Mouse (Mus musculus) kidney, adult 2 months (tissue): Measurements from ENCODE around the gene Gpr152. TPM values are rescaled to one million over a fixed set of nuclear protein-coding genes. Genes with fewer than 3 reads are reported as not detected.

ENCODE experiments used
- DNase-seq: peaks from one replicate; pipeline ENCODE4 v3.0.0; 2021
- H3K27ac ChIP-seq: fragments of 200-500 bp; 2 replicates; pipeline ENCODE4 v1.5.1; 2012; ENCODE audit warnings: low read depth, low read length, control low read depth, inconsistent platforms; ENCODE audit not compliant: insufficient read depth
- H3K27me3 ChIP-seq: fragments of 200-500 bp; replicated peaks from 2 replicates; pipeline ENCODE4 v1.6.1; 2012; ENCODE audit warnings: mild to moderate bottlenecking, moderate library complexity, low read length, inconsistent platforms; ENCODE audit not compliant: control insufficient read depth, insufficient read depth
- H3K36me3 ChIP-seq: fragments of 200-500 bp; 2 replicates; pipeline ENCODE4 v1.6.1; 2012; ENCODE audit warnings: mild to moderate bottlenecking, moderate library complexity, low read length, inconsistent platforms; ENCODE audit not compliant: control insufficient read depth, insufficient read depth
- H3K4me1 ChIP-seq: fragments of 200-500 bp; 2 replicates; pipeline ENCODE4 v1.6.1; 2011; ENCODE audit warnings: low read length; ENCODE audit not compliant: control insufficient read depth, insufficient read depth
- H3K4me3 ChIP-seq: fragments of 200-500 bp; 2 replicates; pipeline ENCODE4 v1.5.1; 2011; ENCODE audit warnings: mild to moderate bottlenecking, low read depth, low read length, control low read depth; ENCODE audit not compliant: insufficient read depth
- CTCF ChIP-seq: fragments of 200-500 bp; conservative IDR thresholded peaks from 2 replicates; pipeline ENCODE4 v1.5.1; 2011; ENCODE audit warnings: low read depth, mild to moderate bottlenecking, control low read depth, low read length, moderate library complexity, mixed read lengths; ENCODE audit not compliant: insufficient read depth, insufficient read length
- POLR2A ChIP-seq: fragments of 200-500 bp; IDR thresholded peaks from one replicate; pipeline ENCODE4 v1.6.1; 2011; ENCODE audit warnings: low read depth, low read length, control low read depth
- WGBS: fragments of 180-500 bp; shearing (Covaris S2); methylation state at CpG from one replicate; pipeline ENCODE4 v1.1.7; 2018; 5-methylcytosine and 5-hydroxymethylcytosine counted together
- polyA plus RNA-seq: library from polyadenylated mRNA; depleted of rRNA; stranded (reverse); fragments of >200 nt; gene quantifications from 2 replicates; pipeline ENCODE4 v1.2.3, GENCODE M21; 2012

Gpr152 gene
- polyA plus RNA-seq, 1 experiment, result 0.05 TPM

DNA sequence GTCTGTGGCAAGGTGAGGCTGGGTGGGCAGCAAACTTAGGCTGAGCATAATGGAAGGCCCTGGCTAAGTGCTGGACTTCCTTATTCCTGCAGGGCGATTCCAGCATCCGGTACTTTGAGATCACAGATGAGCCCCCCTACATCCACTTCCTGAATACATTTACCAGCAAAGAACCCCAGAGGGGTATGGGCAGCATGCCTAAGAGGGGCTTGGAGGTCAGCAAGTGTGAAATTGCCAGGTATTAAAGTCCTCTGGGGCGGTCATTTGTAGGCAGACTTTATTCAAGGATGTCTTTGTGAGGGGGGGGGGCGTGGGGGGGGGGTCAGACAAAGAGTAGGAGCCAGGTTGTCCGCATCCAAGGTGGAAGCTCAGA lies 11.9 kb downstream of the Gpr152 start:
- Histone ChIP-seq H3K27ac (no peak overlapping the region), H3K4me3 (no peak overlapping the region), H3K27me3 (no peaks in the 10 kb centered on the region), H3K4me1 (peaks cover 15% of the 10 kb centered on the region), H3K36me3 (no peaks in the 10 kb centered on the region)
- no peak for TF ChIP-seq CTCF
- TF ChIP-seq POLR2A, result no peak
- WGBS, result 75% methylated on average over 5 of the region's 5 CpGs
- DNase-seq, result no peak

DNA sequence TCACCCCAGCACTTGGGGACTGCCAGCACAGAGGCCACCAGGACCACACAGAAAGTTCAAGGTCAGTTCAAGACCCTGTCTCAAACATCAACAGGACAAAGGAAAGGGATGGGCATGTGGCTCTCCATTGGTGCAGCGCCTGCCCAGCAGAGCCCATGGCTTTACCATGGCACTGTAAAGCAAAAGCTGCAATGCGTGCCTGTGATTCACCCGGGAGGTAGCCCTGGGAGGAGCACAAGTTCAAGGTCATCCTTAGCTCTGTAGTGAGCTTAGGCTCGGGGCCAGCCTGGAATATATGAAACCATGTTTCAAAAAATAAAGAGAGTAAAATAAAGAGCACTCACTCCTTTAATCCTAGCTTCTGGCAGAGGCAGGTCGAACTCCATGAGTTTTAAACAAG lies 12.3 kb downstream of the Gpr152 start:
- no peaks in the 10 kb centered on the region for H3K27me3 ChIP-seq
- no peaks in the 10 kb centered on the region for H3K36me3 ChIP-seq
- peaks cover 15% of the 10 kb centered on the region for H3K4me1 ChIP-seq
- no peak for TF ChIP-seq POLR2A
- TF ChIP-seq CTCF, result no peak
- H3K4me3 ChIP-seq, result no peak overlapping the region
- no peak overlapping the region for H3K27ac ChIP-seq
- WGBS, result 82% methylated on average over 5 of the region's 5 CpGs
- no peak for DNase-seq

GRCm38 (mm10) chr19:4152445-4153231 lies 13.1 kb downstream of the Gpr152 start:
- 84% methylated on average over 8 of the region's 8 CpGs for WGBS
- Histone ChIP-seq H3K36me3 (no peaks in the 10 kb centered on the region), H3K27ac (no peak overlapping the region), H3K4me1 (peaks cover 15% of the 10 kb centered on the region), H3K27me3 (no peaks in the 10 kb centered on the region), H3K4me3 (no peak overlapping the region)
- DNase-seq, result no peak
- TF ChIP-seq POLR2A (no peak), CTCF (no peak)

GRCm38 (mm10) chr19:4153232-4153654 lies 13.7 kb downstream of the Gpr152 start, which contains the start of gene Ptprcap:
Ptprcap (plus strand) TSS chr19:4153604.
- no peak within 1 kb of the TSS for H3K4me3 ChIP-seq
- 71% methylated on average over 11 of the region's 11 CpGs for WGBS
- TF ChIP-seq CTCF, result no peak
- no peaks in the 10 kb centered on the region for H3K27me3 ChIP-seq
- no peak within 1 kb of the TSS for H3K27ac ChIP-seq
- peaks cover 10% of the 10 kb centered on the region for H3K4me1 ChIP-seq
- no peaks in the 10 kb centered on the region for H3K36me3 ChIP-seq
- DNase-seq, result no peak

DNA sequence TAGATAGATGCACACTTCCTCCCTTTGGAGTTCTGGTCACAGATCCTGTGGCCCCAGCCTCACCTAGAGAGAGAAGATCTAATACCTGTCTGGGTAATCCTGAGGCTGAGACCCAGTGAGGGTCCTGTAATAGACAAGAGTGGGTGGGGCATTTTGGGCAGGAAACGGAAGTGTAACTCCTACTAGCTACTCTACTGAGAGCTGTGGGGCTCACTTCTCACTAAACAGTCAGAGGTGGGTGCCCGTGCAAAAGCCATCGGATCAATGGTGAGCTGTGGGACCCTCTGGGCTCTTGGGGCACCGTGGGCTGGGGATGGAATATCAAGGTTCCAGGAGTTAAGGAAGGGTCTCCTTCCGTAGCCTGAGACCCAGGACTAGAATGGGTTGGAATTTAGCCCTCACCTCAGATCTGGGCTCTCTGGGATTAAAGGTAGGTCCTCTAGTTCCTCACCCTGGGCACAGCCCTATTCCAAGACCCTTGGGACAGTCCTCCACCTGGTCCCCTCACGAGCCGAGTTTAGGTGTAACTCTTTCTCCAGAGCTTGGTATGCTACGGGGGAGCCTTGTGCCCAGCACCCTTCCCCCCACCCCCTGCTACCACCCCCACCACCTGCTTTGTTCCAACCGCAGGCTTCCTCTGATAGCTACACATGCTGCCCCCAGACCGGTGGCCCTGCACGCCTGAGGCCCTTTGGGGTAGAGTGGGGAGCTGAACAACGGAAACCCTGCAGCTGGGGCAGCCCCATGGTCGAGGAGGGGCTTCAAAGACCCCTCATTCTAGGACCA lies 15.0 kb downstream of the Gpr152 start:
- no peak overlapping the region for H3K27ac ChIP-seq
- WGBS, result 80% methylated on average over 13 of the region's 13 CpGs
- H3K4me1 ChIP-seq, result peaks cover 3% of the 10 kb centered on the region
- H3K36me3 ChIP-seq, result no peaks in the 10 kb centered on the region
- TF ChIP-seq POLR2A (no peak), CTCF (no peak)
- H3K27me3 ChIP-seq, result no peaks in the 10 kb centered on the region
- DNase-seq, result no peak
- H3K4me3 ChIP-seq, result no peak overlapping the region

GRCm38 (mm10) chr19:4155223-4156072 lies 15.9 kb downstream of the Gpr152 start:
- Histone ChIP-seq H3K4me1 (no peaks in the 10 kb centered on the region), H3K4me3 (no peak overlapping the region), H3K27me3 (no peaks in the 10 kb centered on the region), H3K27ac (no peak overlapping the region), H3K36me3 (no peaks in the 10 kb centered on the region)
- 52% methylated on average over 6 of the region's 6 CpGs for WGBS
- no peak for TF ChIP-seq CTCF
- no peak for TF ChIP-seq POLR2A
- DNase-seq, result no peak

DNA sequence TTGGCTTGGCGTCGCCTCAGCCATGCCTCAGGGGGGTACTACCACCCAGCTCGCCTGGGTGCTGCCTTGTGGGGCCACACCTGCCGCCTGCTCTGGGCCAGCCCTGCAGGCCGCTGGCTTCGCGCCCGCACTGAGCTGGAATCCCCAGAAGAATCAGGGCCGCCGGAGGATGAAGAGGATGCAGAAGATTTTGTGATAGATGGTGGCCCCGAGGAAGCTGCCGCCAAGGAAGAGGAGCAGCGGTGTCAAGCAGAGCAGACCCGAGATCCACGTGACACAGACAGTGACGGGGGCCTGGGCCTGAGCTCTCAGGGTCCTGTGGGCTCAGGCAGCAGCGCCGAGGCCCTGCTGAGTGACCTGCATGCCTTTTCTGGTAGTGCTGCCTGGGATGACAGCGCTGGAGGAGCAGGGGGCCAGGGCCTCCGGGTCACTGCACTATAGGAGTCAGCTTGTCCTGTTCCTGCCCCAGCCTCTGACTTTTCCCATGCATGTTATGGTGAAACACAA lies 16.5 kb downstream of the Gpr152 start:
- H3K4me1 ChIP-seq, result no peaks in the 10 kb centered on the region
- TF ChIP-seq CTCF, result no peak
- TF ChIP-seq POLR2A, result no peak
- 68% methylated on average over 20 of the region's 20 CpGs for WGBS
- DNase-seq, result no peak
- H3K27me3 ChIP-seq, result no peaks in the 10 kb centered on the region
- H3K27ac ChIP-seq, result no peak overlapping the region
- H3K36me3 ChIP-seq, result no peaks in the 10 kb centered on the region
- H3K4me3 ChIP-seq, result no peak overlapping the region
